In the genomic region with DNA sequence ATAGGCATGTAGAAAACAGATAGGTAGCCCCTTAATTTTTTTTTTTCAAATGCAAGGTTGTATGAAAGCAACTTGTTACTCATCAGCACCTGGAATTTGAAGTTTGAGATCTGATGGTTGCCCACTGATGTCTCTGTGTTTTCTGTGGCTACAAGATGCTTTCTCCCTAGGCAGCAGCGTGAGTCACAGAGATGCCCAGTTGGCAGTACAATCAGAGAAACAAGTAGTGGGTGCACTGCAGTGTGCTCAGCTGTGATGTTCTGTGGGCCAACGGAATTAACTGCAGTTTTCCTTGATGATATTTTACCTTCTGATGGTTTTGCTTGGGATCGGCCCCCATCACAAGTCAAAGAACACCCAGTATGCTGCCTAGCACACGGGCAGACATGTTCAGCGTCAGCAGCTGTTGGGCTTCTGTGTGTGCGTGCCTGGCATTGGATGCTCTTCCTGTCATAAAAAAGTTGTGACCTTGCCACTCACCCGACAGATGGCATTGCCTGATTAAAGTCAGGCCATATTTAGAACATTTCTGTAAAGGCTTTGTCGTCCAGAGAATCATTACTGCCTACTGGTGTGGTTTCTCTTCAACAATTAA, we compare ENCODE assay signal across 14 mouse cellular contexts.
DNase-seq lines count a peak whose midpoint lies in the region; ATAC-seq lines count a peak whose summit lies in the region.
"Had no signal": no experiment of that assay in that cellular context is flagged by ENCODE, and none has a peak within 500 bp of the region (broad histone marks: within the 10 kb centered on the region; RNA-seq: fewer than 3 reads in every experiment).

No protein-coding gene starts in this region.

- no peaks in the 10 kb centered on the region for H3K27me3 ChIP-seq in liver, embryonic 11.5 days (replicated peaks; ENCODE audit: control insufficient read depth, insufficient read depth, low read length)
- H3K27me3 ChIP-seq in hindbrain, embryonic 13.5 days, result no peaks in the 10 kb centered on the region
- H3K27me3 ChIP-seq: limb, embryonic 13.5 days; midbrain, embryonic 13.5 days; neural tube, embryonic 13.5 days had no signal

- no peak overlapping the region for H3K9ac ChIP-seq in liver, embryonic 11.5 days (ENCODE audit: low read depth, low read length)
- H3K9ac ChIP-seq in hindbrain, embryonic 13.5 days, result no peak overlapping the region
- H3K9ac ChIP-seq: limb, embryonic 13.5 days; lung, embryonic 14.5 days; midbrain, embryonic 13.5 days; neural tube, embryonic 13.5 days had no signal

- intact Hi-C loops in gastrocnemius, postnatal 14 days (cut with DNase I; ENCODE audit: low total_unique reads), result loop anchor here (5.0 kb wide), 1 partner anchor 44 kb away; no protein-coding TSS in a partner anchor

- 68% methylated on average over 8 of the region's 8 CpGs for WGBS in liver, embryonic 11.5 days
- 84% methylated on average over 8 of the region's 8 CpGs for WGBS in hindbrain, embryonic 13.5 days

- H3K4me3 ChIP-seq in liver, embryonic 11.5 days (ENCODE audit: low read depth, low read length), result no peak overlapping the region
- no peak overlapping the region for H3K4me3 ChIP-seq in hindbrain, embryonic 13.5 days
- H3K4me3 ChIP-seq: limb, embryonic 13.5 days; midbrain, embryonic 13.5 days; neural tube, embryonic 13.5 days had no signal

- peak; percentile 5 for DNase-seq in gastrocnemius, postnatal 14 days
- DNase-seq in gastrocnemius, postnatal 4 days (ENCODE audit: low spot score in 2 of 2), result no peak
- peak; percentile 86 for DNase-seq in brain, adult 2 months (ENCODE audit: low read depth, low spot score)
- peak; percentile 24 to 32 for DNase-seq in cerebellum, postnatal 10 days
- DNase-seq in layer of hippocampus, postnatal 36 days, result peak; percentile 3 to 5
- DNase-seq in MN1 (ENCODE audit: low spot score), result no peak
- DNase-seq in liver, embryonic 11.5 days (ENCODE audit: low spot score), result no peak
- DNase-seq: kidney, postnatal 14 days had no signal

- no peaks in the 10 kb centered on the region for H3K36me3 ChIP-seq in liver, embryonic 11.5 days (ENCODE audit: control insufficient read depth, insufficient read depth, low read length)
- no peaks in the 10 kb centered on the region for H3K36me3 ChIP-seq in hindbrain, embryonic 13.5 days
- H3K36me3 ChIP-seq: limb, embryonic 13.5 days; midbrain, embryonic 13.5 days; neural tube, embryonic 13.5 days had no signal

- H3K4me2 ChIP-seq in liver, embryonic 11.5 days, result no peak overlapping the region
- H3K4me2 ChIP-seq in hindbrain, embryonic 13.5 days, result no peak overlapping the region
- H3K4me2 ChIP-seq: limb, embryonic 13.5 days; lung, embryonic 14.5 days; midbrain, embryonic 13.5 days; neural tube, embryonic 13.5 days had no signal

- ATAC-seq in liver, embryonic 11.5 days (replicated peaks; ENCODE audit: low FRiP score), result no peak
- ATAC-seq in hindbrain, embryonic 13.5 days (ENCODE audit: low FRiP score), result no peak
- ATAC-seq: midbrain, embryonic 13.5 days; Patski had no signal

- no peaks in the 10 kb centered on the region for H3K9me3 ChIP-seq in liver, embryonic 11.5 days (ENCODE audit: control insufficient read depth, low read length)
- no peaks in the 10 kb centered on the region for H3K9me3 ChIP-seq in hindbrain, embryonic 13.5 days
- H3K9me3 ChIP-seq: limb, embryonic 13.5 days; midbrain, embryonic 13.5 days; neural tube, embryonic 13.5 days had no signal

- H3K27ac ChIP-seq in liver, embryonic 11.5 days (ENCODE audit: low read depth, low read length), result no peak overlapping the region
- no peak overlapping the region for H3K27ac ChIP-seq in hindbrain, embryonic 13.5 days
- H3K27ac ChIP-seq: limb, embryonic 13.5 days; midbrain, embryonic 13.5 days; neural tube, embryonic 13.5 days had no signal

- H3K4me1 ChIP-seq in liver, embryonic 11.5 days (replicated peaks; ENCODE audit: control insufficient read depth, insufficient read depth, low read length), result no peaks in the 10 kb centered on the region
- peaks cover 3% of the 10 kb centered on the region; the same call in 1 of the 2 replicates for H3K4me1 ChIP-seq in hindbrain, embryonic 13.5 days (replicated peaks)
- H3K4me1 ChIP-seq: limb, embryonic 13.5 days had no signal

Comparison
In these comparisons a context has a peak if more than half of its experiments do, and no peak if none do; other contexts are left out.
1. DNase-seq: peak in gastrocnemius, postnatal 14 days (single experiment), brain, adult 2 months (single experiment), cerebellum, postnatal 10 days (2 of 2) and layer of hippocampus, postnatal 36 days (2 of 2); none in gastrocnemius, postnatal 4 days (0 of 2), MN1 (single experiment) and liver, embryonic 11.5 days (single experiment).